Mouse (Mus musculus): Measurements from ENCODE around the gene Jarid2.

DNA sequence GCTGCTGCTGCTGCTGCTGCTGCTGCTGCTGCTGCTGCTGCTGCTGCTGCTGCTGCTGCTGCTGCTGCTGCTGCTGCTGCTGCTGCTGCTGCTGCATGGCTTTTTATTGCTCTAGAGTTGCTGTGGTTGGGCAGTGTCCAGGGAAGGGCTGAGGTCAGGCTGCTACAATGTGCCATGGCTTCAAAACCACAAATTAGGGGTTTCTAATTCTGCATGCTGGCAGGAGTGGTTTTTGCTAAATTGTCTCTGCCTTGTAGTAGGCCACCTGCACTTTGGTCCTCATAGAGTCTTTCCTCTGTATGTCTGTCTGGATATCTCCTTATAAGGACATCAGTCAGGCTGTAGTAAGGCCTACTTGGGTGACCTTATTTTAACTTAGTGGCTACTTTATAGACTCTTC lies 174.1 kb downstream of the Jarid2 start:
- TF ChIP-seq POLR2A (IDR thresholded peaks at IDR 0.05; ENCODE audit: insufficient read depth, low read length) (no peak), CTCF (IDR thresholded peaks at IDR 0.05; ENCODE audit: low read depth, low read length) (no peak)

Data from ES-Bruce4 (cell line).